Mouse (Mus musculus) heart, adult 9 months (tissue): ENCODE measurements around the gene Hist1h2bh.

Experiments
- DNase-seq, 2 experiments: peaks; one replicate each; pipeline ENCODE4 v3.0.0; 2022; ENCODE audit warnings: low spot score in 2 of 2

The Hist1h2bh gene

GRCm38 (mm10) chr13:23530901-23531875 is 12.0 kb downstream of the Hist1h2bh start, which contains the start of gene Hist1h4h:
TSS of gene Hist1h4h (plus strand) at chr13:23531050.
- DNase-seq: peak; percentile 97 to 98

GRCm38 (mm10) chr13:23530181-23530900 is 12.9 kb downstream of the Hist1h2bh start:
- peak; percentile 54 to 82 for DNase-seq

GRCm38 (mm10) chr13:23529480-23530165 is 13.6 kb downstream of the Hist1h2bh start:
- DNase-seq: no peak

- no peak for DNase-seq
These were observed 14.2 kb downstream of the Hist1h2bh start for GRCm38 (mm10) chr13:23529005-23529404.

GRCm38 (mm10) chr13:23526312-23526711 is 16.9 kb downstream of the Hist1h2bh start:
- peak; percentile 80 to 92 for DNase-seq

- no peak for DNase-seq
These were observed 17.3 kb downstream of the Hist1h2bh start for GRCm38 (mm10) chr13:23525901-23526300.

- DNase-seq: peak; percentile 39
These were observed 18.5 kb downstream of the Hist1h2bh start for GRCm38 (mm10) chr13:23524654-23525053.

- DNase-seq: no peak
These were observed 19.2 kb downstream of the Hist1h2bh start for GRCm38 (mm10) chr13:23523976-23524375.

GRCm38 (mm10) chr13:23521703-23522102 is 21.5 kb downstream of the Hist1h2bh start:
- DNase-seq: peak; percentile 57 to 79

- peak; percentile 58 to 84 for DNase-seq
These were observed 23.8 kb downstream of the Hist1h2bh start for GRCm38 (mm10) chr13:23519416-23519815.

GRCm38 (mm10) chr13:23518885-23519284 is 24.3 kb downstream of the Hist1h2bh start:
- DNase-seq: peak; percentile 62 to 87

GRCm38 (mm10) chr13:23518295-23518603 is 24.9 kb downstream of the Hist1h2bh start:
- no peak for DNase-seq

GRCm38 (mm10) chr13:23517603-23518294 is 25.4 kb downstream of the Hist1h2bh start:
- DNase-seq: peak; percentile 72 to 92

- DNase-seq: peak; percentile 32 to 83
These were observed 26.2 kb downstream of the Hist1h2bh start for GRCm38 (mm10) chr13:23516822-23517602.

- no peak for DNase-seq
These were observed 27.2 kb downstream of the Hist1h2bh start for GRCm38 (mm10) chr13:23515826-23516620.

GRCm38 (mm10) chr13:23515281-23515680 is 27.9 kb downstream of the Hist1h2bh start:
- DNase-seq: no peak

GRCm38 (mm10) chr13:23513517-23513916 is 29.7 kb downstream of the Hist1h2bh start:
- DNase-seq: no peak

- DNase-seq: no peak
These were observed 33.1 kb downstream of the Hist1h2bh start for GRCm38 (mm10) chr13:23510127-23510526.

- no peak for DNase-seq
These were observed 36.2 kb downstream of the Hist1h2bh start for GRCm38 (mm10) chr13:23506819-23507515.
